Mouse (Mus musculus): ENCODE measurements at regions not wholly inside any gene's neighbourhood (a gene's known extent, or its start where the extent isn't known, plus 50 kb on each side); places are given as distances from the start of the nearest gene placed in this dataset.

- intact Hi-C loops (cut with DNase I), result no loop called here
- no peak for DNase-seq (ENCODE audit: low spot score in 2 of 2)
Measured at GRCm38 (mm10) chr2:137854494-137854893, 401.9 kb upstream of the Btbd3 start.

GRCm38 (mm10) chr2:137853399-137854259, 402.7 kb upstream of the Btbd3 start:
- intact Hi-C loops (cut with DNase I), result no loop called here

GRCm38 (mm10) chr2:137847901-137848300, 408.5 kb upstream of the Btbd3 start:
- no peak for DNase-seq (ENCODE audit: low spot score in 2 of 2)
- intact Hi-C loops (cut with DNase I), result no loop called here

More at GRCm38 (mm10) chr2:137853399-137854259, 402.7 kb upstream of the Btbd3 start:
- no peak for DNase-seq (ENCODE audit: low spot score in 2 of 2)

GRCm38 (mm10) chr2:137827814-137828374, 428.5 kb upstream of the Btbd3 start:
- DNase-seq (ENCODE audit: low spot score in 2 of 2), result no peak
- intact Hi-C loops (cut with DNase I), result no loop called here

- peak; percentile 19 to 48 for DNase-seq (ENCODE audit: low spot score in 2 of 2)
- intact Hi-C loops (cut with DNase I), result no loop called here
Measured at GRCm38 (mm10) chr2:137821344-137821916, 434.9 kb upstream of the Btbd3 start.

GRCm38 (mm10) chr2:137814945-137815344, 441.4 kb upstream of the Btbd3 start:
- intact Hi-C loops (cut with DNase I), result no loop called here
- no peak for DNase-seq (ENCODE audit: low spot score in 2 of 2)

- no peak for DNase-seq (ENCODE audit: low spot score in 2 of 2)
- intact Hi-C loops (cut with DNase I), result no loop called here
Measured at GRCm38 (mm10) chr2:137808401-137809230, 447.7 kb upstream of the Btbd3 start.

- no peak for DNase-seq (ENCODE audit: low spot score in 2 of 2)
- intact Hi-C loops (cut with DNase I), result no loop called here
Measured at GRCm38 (mm10) chr2:137807594-137808295, 448.6 kb upstream of the Btbd3 start.

GRCm38 (mm10) chr2:137794841-137795240, 461.5 kb upstream of the Btbd3 start:
- no peak for DNase-seq (ENCODE audit: low spot score in 2 of 2)
- intact Hi-C loops (cut with DNase I), result no loop called here

- intact Hi-C loops (cut with DNase I), result no loop called here
- no peak for DNase-seq (ENCODE audit: low spot score in 2 of 2)
Measured at GRCm38 (mm10) chr2:137784091-137784490, 472.3 kb upstream of the Btbd3 start.

- intact Hi-C loops (cut with DNase I), result no loop called here
Measured at GRCm38 (mm10) chr2:137777430-137777829, 478.9 kb upstream of the Btbd3 start.

GRCm38 (mm10) chr2:137764785-137765184, 491.6 kb upstream of the Btbd3 start:
- intact Hi-C loops (cut with DNase I), result no loop called here
- DNase-seq (ENCODE audit: low spot score in 2 of 2), result no peak

More at GRCm38 (mm10) chr2:137777430-137777829, 478.9 kb upstream of the Btbd3 start:
- no peak for DNase-seq (ENCODE audit: low spot score in 2 of 2)

- DNase-seq (ENCODE audit: low spot score in 2 of 2), result no peak
- intact Hi-C loops (cut with DNase I), result no loop called here
Measured at GRCm38 (mm10) chr2:137759455-137759854, 496.9 kb upstream of the Btbd3 start.

- no peak for DNase-seq (ENCODE audit: low spot score in 2 of 2)
- intact Hi-C loops (cut with DNase I), result no loop called here
Measured at GRCm38 (mm10) chr2:137758389-137758788, 498.0 kb upstream of the Btbd3 start.

- DNase-seq (ENCODE audit: low spot score in 2 of 2), result no peak
- intact Hi-C loops (cut with DNase I), result no loop called here
Measured at GRCm38 (mm10) chr2:137757231-137758212, 498.8 kb upstream of the Btbd3 start.

- DNase-seq (ENCODE audit: low spot score in 2 of 2), result no peak
- intact Hi-C loops (cut with DNase I), result no loop called here
Measured at GRCm38 (mm10) chr2:137756220-137756619, 500.1 kb upstream of the Btbd3 start.

- intact Hi-C loops (cut with DNase I), result no loop called here
- DNase-seq (ENCODE audit: low spot score in 2 of 2), result no peak
Measured at GRCm38 (mm10) chr2:137754481-137754880, 501.9 kb upstream of the Btbd3 start.

GRCm38 (mm10) chr2:137732410-137732809, 524.0 kb upstream of the Btbd3 start:
- peak in 1 of 2 experiments; percentile 11 for DNase-seq (ENCODE audit: low spot score in 2 of 2)
- intact Hi-C loops (cut with DNase I), result loop anchor here (2.0 to 10.0 kb wide), 3 partner anchors 615 to 820 kb away; partner anchors contain the start of gene Jag1

All from left cerebral cortex, postnatal 36 days (tissue).